Mouse (Mus musculus) hematopoietic stem cell, adult 5-6 weeks (primary cell): ENCODE measurements around the gene Ints12. TPM values are rescaled to one million over a fixed set of nuclear protein-coding genes. Genes with fewer than 3 reads are reported as not detected.

Experiments used
- ATAC-seq, 2 experiments: fragments of 125-278 bp in 1 of 2; replicated peaks in 1 of 2; 2 replicates each; pipeline ENCODE4 v1.8.0; 2016 to 2017; ENCODE audit warnings: inconsistent platforms in 2 of 2, mild to moderate bottlenecking in 2 of 2, moderate number of reproducible peaks in 2 of 2, low read depth in 1 of 2, moderate TSS enrichment in 1 of 2; ENCODE audit not compliant: low FRiP score in 2 of 2, poor library complexity in 2 of 2, severe bottlenecking in 2 of 2, insufficient read depth in 1 of 2, low TSS enrichment in 1 of 2
- total RNA-seq: library from RNA; stranded (forward); fragments of 172-1452, 232-1000 nt; gene quantifications from 2 replicates; pipeline ENCODE4 v1.2.3, GENCODE M21; 2017

Ints12 gene
- total RNA-seq, 1 experiment from 2014 or later = 19.8 TPM

- ATAC-seq = no peak
Measured at GRCm38 (mm10) chr3:133113281-133113680, 21.6 kb downstream of the Ints12 start.

- ATAC-seq = no peak
Measured at GRCm38 (mm10) chr3:133131372-133131771, 39.7 kb downstream of the Ints12 start.

GRCm38 (mm10) chr3:133132611-133133010, 41.0 kb downstream of the Ints12 start:
- ATAC-seq = no peak

GRCm38 (mm10) chr3:133141877-133142276, 50.2 kb downstream of the Ints12 start:
- no peak for ATAC-seq

- ATAC-seq = no peak
Measured at GRCm38 (mm10) chr3:133144511-133145147, 53.0 kb downstream of the Ints12 start.

GRCm38 (mm10) chr3:133151629-133152028, 60.0 kb downstream of the Ints12 start:
- no peak for ATAC-seq

GRCm38 (mm10) chr3:133152831-133153230, 61.2 kb downstream of the Ints12 start:
- ATAC-seq = no peak

- ATAC-seq = no peak
Measured at GRCm38 (mm10) chr3:133153629-133154028, 62.0 kb downstream of the Ints12 start.

GRCm38 (mm10) chr3:133154683-133155082, 63.0 kb downstream of the Ints12 start:
- ATAC-seq = no peak

- no peak for ATAC-seq
Measured at GRCm38 (mm10) chr3:133158260-133158659, 66.6 kb downstream of the Ints12 start.

Other genes with a start within 250 kb of the Ints12 start
- gene Npnt, start 141.5 kb upstream of the Ints12 start, total RNA-seq = 0.40 and 4.3 TPM in 2 replicates
- 21.2 and 24.8 TPM in 2 replicates for gene Gstcd, start 193 bp downstream of the Ints12 start, total RNA-seq
- not detected in 2 replicates for gene Arhgef38, start 143.1 kb downstream of the Ints12 start, total RNA-seq
- gene Ppa2, start 218.3 kb downstream of the Ints12 start, total RNA-seq = 47.6 and 154 TPM in 2 replicates